Mouse (Mus musculus) right cerebral cortex, postnatal 10 days (tissue): ENCODE measurements around the gene Spire2.
A peak's percentile ranks its signal among the peaks of the same experiment; 100 is the strongest.

ENCODE experiments used
- DNase-seq, 2 experiments: peaks; one replicate each; pipeline ENCODE4 v3.0.0; 2021; ENCODE audit warnings: low spot score in 2 of 2

The Spire2 gene

DNA sequence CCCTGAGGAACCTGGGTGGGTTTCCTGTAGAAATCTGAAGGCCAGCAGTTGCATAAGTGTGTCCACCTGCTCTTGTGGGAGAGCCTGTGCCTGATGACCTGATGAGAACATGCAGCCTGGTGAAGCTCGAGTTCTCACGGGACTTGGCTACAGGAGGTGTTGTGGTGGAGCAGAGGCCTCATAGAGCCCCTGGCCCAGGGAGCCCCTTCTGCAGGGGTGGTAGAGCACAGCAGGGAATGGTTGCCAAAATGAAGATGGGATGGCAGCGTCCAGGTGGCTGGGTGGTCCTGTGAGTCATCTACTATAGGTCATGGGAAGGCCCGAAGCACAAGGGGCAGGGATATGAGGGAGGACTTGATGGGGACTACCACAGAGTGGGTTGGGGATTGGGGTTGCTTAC, 49.2 kb downstream of the Spire2 start:
- DNase-seq, result no peak

DNA sequence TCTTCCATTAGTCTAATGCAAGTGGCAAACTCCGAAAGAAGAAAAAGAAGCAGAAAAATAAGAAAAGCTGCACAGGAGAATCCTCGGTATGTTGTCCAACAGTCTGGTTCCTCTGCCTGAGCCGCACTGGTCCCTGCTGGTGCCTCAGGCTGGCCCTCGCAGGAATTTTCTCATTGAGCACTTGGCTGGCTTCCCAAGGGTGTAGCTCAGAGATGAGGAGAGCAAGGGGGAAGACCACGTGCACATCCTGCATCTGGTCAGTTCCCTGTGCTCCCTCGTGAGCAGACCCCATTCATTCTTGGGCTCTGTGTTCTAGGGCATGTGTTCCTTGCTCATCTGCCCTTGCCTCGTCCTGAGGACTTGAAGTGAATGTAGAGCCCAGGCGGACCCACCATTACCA, 50.0 kb downstream of the Spire2 start:
- DNase-seq, result no peak

DNA sequence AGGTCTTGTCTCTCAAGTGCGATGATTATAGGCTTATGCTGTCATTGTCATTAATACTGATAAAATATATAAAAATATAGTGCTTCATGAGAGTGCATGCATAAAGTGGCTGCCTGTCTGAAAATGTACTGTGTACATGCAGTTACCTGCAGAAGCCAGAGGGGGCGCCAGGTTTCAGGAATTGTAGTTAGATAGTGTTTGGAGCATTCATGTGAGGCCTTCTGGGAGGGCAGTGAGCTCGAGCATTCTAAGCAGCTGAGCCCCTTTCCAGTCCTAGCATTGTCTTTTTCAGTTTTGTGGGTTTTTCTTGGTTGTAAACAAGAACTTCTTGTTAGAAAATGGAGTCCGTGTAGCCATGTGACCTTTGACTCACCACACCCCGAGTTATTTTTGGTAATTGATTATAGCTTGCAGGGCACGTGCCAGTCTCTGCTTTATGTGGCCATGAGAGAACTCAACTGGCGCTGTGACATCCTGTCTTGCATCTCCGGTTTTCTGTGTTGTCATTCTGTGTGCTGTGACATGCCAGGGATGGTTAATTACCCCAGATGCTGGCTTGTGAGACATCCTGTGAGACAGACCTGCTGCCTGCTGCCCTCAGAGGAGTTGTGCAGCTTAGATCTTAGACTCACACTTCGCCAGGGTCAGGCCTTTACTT, 52.5 kb downstream of the Spire2 start:
- peak in 1 of 2 experiments; percentile 62 for DNase-seq

DNA sequence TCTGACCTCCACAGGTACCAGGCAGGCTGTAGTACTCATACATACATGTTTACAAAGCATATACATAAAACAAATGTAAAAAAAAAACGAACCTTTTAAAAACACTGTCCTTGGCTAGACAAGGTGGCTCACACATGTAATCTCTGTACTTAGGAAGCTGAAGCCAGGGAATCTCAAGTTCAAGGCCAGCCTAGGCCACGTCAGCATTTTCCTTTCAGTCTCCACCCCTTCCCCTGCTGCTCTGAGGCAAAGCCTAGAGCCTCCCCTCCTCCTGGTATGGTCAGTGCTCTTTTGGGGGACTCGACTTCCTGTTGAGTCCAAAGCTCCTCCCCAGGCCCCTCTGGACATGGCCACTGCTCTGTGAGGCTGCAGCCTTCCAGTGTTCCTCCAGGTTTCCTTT, 54.5 kb downstream of the Spire2 start:
- DNase-seq, result no peak

DNA sequence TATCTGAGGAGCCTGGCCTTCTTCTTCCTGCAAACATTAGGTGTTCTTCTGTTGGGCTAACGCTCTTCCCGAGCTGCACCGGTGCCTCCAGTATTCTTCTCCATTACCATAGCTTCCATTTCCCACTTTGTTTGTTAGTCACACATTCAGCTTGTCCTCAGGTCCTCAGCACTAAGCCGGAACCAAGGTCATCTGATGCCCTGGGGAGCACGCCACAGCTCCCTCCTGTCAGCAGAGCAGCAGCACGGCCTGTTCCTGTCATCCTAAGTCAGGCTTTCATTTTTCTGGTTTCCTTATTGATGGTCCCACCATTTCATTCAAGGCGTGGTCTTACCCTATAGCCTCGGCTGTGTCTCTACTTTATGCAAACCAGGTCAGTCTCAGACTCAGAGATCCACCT, 55.3 kb downstream of the Spire2 start:
- no peak for DNase-seq

DNA sequence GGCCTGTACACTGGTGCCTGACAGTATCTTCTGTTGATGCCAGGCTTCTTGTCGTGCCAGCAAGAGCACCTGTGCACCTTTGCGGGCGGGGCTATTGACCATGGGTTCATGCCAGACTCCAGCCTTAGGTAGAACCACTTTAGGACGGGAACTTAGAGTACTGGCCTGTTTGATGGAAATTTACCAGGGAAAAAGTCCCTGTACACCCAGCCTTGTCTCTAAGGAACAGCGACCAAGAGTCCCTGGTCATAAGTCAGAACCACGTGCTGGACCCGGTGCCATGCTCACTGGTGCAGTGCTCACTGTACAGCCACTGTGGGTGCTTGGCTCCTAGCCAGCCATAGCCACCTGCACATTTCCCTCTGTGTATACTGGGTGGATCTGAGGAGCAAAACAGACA, 56.5 kb downstream of the Spire2 start:
- DNase-seq, result no peak

DNA sequence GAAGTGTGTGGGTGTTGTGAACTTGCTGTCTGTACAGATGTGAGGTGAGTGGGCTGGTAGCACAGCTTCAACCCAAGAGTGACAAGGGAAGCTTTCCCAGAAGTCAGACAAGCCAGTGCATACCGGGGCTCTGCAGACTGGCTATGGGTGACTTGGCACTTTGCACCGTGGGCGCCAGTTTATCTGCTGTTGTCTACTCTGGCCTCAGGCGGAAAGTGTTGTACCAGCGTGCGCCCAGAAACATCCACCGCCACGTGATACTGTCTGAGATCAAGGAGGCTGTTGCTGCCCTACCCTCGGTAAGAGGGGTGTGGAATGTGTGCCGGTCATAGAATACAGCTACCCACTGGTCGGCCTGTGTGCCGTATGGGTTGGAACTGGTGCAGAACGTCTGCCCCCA, 65.8 kb downstream of the Spire2 start:
- no peak for DNase-seq

DNA sequence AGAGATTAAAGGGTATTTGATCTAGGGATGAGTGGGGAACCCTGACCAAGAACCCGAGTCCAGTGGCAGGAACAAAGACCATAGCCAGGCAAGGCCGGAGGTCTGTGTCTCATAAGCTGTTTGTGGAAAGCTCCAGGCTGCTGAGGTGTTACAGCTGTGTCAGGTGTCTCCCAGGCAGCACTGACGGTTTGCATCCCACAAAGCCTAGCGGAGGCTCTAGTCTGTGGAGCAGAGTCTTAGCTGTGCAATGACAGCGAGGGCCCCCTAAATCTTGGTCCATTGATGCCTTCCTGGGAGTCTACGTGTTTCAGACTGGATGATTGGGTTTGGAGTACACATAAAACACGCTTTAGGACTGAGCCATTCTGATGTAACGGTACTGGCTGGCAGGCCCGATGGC, 69.4 kb downstream of the Spire2 start:
- no peak for DNase-seq

DNA sequence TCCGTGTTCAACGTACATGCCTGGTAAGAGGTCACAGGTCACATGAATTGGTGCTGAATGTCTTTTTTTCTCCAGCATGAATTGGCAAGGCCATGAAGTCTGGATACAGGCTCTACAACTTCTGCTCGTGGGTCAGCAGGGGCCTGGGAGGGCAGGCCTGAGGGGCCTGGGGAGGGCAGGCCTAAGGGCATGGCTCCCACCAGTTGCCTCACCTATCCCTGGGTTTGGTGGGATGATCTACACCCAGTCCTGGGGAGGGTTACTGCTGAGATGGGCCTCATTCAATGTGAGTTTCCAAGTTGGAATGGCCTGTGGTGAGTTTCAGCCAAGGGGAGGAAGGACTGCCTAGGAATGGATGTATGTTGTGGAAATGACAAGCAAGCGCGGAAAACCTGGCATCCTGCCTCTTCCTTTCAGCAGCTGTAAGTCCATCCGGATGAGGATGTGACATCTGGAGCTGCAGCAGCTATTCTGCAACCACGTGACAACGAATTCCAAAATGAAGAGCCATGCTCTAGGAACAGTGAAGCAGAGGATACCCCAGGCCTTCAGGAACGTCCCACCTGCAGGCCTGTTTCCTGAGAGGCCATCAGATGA, 70.3 kb downstream of the Spire2 start:
- no peak for DNase-seq

DNA sequence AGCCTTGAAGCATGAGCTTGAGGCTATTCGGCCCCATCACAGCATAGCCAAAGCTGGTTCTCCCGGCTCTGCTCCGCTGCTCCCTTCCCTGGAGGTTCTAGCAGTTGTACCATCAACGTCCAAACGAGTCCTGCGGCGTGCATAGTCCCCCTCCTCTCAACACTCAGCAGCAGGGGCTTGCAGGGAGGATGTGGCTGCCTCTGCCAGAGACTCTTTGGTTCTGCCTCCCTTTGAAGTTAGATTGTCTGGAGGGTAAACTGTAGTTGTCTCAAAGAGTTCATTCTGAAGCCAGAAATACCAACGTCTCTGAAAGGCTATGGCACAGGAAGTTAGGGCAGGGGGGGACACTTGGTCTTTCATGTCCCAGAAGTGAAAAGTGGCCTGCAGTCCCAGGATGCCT, 72.0 kb downstream of the Spire2 start:
- DNase-seq, result no peak

DNA sequence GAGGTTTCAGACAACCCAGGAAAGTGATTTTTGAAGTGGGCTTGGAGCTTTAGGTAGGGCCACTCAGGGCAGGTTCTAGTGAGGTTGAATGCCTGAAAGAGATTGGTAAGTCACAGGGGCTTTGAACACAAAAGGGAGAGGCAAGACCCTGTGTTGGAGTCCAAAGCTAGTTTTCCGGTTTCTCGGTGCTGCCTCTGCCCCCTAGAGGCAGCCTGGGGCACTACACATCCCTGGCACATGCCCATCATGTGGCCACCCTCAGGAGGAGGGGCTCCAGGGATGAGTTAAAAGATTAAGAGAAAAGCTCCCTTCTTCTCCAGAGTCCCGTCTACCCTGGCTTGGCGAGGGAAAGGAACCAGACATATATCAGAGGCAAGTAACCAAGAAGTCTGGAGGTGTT, 74.3 kb downstream of the Spire2 start, which contains the start of gene Mc1r:
Gene Mc1r (plus strand): TSS at position 322 of the 400 bp plus-strand sequence.
- peak; percentile 81 to 83 for DNase-seq

DNA sequence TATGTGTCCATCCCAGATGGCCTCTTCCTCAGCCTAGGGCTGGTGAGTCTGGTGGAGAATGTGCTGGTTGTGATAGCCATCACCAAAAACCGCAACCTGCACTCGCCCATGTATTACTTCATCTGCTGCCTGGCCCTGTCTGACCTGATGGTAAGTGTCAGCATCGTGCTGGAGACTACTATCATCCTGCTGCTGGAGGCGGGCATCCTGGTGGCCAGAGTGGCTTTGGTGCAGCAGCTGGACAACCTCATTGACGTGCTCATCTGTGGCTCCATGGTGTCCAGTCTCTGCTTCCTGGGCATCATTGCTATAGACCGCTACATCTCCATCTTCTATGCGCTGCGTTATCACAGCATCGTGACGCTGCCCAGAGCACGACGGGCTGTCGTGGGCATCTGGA, 75.1 kb downstream of the Spire2 start:
- DNase-seq, result no peak

DNA sequence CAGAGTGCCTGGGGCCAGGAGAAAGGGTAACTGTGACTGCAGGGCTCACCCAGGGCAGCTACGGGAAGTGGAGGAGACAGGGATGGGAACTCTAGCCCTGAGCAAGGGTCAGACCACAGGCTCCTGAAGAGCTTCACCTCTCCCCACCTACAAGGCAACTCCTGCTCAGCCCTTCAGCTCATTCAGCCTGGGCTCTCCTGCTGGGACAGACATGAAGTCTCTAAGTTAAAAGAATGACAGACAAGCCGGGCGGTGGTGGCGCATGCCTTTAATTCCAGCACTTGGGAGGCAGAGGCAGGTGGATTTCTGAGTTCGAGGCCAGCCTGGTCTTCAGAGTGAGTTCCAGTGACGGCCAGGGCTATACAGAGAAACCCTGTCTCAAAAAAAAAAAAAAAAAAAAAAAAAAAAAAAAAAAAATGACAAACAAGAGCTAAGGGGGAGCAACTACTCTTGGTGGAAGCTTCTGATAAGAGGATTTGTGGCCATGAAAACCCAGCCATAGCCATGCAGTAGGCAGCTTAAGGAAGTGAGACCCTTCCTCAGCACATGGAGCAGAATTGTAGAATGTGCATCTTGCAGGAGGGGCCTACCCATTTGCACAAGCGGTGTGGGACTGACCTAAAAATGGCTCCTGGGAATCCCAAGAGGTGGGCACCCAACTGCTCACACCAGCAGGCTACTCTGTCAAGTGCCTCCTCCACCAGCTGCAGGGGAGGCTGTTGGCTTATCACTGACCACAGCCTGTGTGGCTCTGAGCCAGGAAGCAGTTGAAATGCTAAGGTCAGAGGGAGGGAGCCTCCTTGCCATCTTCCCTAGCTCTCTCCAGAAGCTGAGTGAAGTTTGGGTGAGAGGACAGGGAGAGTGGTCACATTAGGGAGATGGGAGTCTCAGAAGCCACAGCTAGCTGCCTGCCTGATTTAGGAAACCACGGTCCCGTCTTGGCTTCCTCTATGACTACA, 76.4 kb downstream of the Spire2 start:
- DNase-seq, result peak in 1 of 2 experiments; percentile 50

DNA sequence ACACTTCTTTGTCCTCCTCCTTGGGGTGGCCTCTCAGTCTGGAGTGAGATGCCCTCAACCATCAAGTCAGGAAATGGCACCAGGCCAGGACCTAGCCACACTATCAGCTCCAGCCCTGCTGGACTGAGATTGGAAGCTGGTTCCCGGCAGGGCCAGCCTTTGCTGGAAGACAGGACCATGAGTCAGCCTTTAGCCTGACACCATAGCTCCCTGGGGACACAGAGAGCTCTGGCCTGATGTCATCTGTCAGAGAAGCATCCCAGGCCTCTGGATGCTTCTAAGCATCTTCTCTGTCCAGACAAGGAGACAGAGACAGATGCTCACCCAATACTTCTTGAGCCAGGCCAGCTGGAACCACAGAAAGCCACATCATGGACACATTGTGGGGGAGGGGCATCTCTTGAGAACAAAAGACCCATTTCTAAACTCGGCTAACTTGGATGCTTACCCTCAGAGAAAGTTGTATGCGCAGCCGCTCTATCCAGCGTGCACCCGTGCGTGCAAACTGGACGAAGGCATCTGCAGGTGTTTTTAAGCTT, 77.6 kb downstream of the Spire2 start:
- peak in 1 of 2 experiments; percentile 71 for DNase-seq

DNA sequence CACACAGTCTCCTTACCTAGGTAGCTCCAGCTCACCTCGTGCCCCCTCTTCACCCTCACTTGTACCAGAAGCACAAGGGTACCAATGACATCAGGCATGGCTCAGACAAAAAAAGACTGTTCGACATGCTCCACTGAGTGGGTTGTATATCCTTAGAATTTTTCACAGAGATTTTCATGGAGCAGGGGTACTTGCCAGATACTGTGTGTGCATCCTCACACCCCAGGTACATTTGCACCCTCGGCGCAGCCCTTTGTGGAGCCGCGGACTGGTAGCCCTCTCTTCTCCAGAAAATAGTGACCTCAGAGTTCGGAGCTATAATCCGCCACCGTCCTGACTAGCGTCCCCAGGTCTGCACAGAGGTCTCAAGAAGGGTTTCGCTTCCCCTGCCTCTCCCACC, 78.3 kb downstream of the Spire2 start:
- no peak for DNase-seq

DNA sequence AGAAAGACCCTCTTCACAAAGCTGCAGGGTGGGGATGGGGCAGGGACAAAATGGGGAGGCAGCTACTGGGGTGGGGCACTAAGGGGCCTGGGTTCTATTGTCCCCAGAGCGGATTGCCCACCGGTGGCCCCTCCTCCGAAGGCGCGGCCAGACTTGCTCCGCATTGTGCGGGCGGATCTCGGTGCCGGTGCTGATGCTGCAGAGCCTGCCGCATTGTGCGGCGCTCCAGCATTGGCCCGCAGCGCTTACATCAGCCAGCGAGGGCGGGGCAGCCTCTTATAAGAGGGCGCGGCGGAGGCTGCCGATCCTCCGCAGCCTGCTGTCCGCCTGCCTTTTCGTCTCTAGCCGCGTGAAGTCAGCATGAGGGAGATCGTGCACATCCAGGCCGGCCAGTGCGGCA, 78.7 kb downstream of the Spire2 start, which contains the start of gene Tubb3:
Gene Tubb3 (plus strand): TSS at position 179 of the 400 bp plus-strand sequence.
- peak; percentile 95 to 96 for DNase-seq

DNA sequence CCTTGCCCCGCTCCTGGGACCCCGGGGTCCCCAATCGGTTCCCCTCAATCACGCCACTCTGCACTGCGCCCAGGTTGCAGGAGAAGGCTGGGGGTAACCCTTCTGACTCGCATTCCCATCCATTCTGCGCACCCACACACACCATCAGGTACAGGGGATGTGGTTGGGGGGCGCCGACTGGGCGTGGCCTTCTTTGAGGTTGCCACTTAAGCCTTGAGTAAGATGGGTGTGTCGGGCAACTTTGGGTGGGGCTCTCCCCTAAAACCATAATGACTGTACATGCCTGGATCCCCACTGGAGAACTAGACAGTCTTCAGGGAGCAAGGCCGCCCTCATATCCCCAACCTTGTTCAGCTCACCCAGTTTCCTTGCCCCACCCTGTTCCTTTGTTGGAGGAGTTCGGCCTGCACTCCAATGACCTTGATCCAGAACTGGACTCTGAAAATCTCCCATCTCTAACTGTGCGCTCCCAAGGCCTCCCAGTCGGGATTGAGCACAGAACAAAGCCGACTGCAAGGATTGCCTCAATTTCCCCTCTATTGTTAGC, 79.3 kb downstream of the Spire2 start:
- DNase-seq, result peak; percentile 72 to 84

DNA sequence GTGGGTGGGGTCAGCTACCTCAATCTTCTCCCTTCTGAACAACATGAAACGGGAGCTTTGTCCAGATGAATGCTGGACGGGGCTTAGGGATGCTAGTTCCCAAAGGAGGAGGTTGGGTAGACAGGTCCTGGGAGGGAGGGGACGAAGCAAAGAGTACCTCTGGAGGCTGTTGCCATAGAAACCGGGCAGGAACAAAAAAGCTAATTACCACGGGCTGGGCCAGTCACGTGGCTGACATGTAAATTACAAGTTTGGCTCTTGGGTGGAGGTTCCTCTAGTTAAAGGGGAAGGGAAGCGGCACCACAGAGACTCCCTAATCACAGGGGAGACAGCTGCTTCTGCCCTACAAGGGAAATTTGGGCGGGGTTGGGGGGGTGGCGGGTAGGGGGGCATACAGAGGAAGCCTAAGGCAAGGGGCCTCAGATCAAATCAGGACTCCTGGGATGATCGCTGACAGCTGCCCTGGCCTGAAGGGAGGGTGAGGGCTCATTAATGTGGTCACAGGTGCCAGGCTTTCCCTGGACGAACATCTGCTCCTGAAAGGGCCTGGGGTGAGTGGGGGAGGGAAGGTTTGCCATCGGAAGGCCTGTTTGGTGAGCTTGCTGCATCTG, 80.2 kb downstream of the Spire2 start:
- peak; percentile 89 to 93 for DNase-seq

DNA sequence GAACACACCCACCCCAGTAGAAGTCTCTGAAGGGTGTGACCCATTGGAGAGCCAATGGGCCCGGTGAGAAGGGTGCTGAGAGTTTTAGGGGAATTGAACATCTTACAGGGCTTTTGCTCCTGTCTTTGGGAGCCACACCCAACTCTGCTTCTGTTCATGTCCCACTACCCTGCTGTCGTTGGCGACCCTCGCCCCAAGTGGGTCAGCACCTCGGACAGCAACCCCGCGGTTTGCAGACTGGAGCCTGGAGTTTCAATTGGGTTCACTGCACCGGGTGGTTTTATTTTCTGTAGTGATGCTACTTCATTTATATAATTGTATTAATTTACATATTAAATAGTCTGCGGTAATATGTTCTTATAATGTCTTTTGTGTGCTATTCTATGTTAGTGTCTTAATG, 81.7 kb downstream of the Spire2 start:
- peak in 1 of 2 experiments; percentile 43 for DNase-seq

DNA sequence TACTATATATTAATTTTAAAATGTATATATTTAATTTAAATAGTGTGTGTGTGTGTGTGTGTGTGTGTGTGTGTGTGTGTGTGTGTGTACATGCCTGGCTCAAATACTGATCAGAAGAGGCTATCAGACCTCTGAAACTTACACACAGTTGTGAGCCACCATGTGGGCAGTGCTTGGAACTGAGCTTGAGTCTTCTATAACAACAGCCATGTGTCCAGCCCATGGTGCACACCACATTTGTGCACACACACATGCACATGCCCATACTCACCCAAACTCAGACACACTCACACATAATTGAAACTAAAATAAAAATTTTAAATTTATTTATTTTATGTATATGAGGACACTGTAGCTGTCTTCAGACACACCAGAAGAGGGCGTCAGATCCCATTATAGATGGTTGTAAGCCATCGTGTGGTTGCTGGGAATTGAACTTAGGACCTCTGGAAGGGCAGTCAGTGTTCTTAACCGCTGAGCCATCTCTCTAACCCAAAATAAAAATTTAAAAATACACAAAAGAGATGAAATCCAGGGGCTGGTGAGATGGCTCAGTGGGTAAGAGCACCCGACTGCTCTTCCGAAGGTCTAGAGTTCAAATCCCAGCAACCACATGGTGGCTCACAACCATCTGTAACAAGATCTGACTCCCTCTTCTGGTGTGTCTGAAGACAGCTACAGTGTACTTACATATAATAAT, 82.6 kb downstream of the Spire2 start:
- peak in 1 of 2 experiments; percentile 38 for DNase-seq
